Mouse (Mus musculus) hindbrain, embryonic 11.5 days (tissue): Measurements from ENCODE around the gene Hpn. TPM values are rescaled to one million over a fixed set of nuclear protein-coding genes. Genes with fewer than 3 reads are reported as not detected.

Experiments
- ATAC-seq: fragments of 200-750 bp; cut with Nextera tagmentation; 2 replicates; pipeline ENCODE4 v1.8.0; 2017; ENCODE audit warnings: mild to moderate bottlenecking, moderate TSS enrichment, moderate library complexity; ENCODE audit not compliant: low FRiP score
- DNase-seq: peaks from one replicate; pipeline ENCODE4 v3.0.0-alpha.2; 2015; ENCODE audit warnings: low spot score
- H3K27ac ChIP-seq: fragments of 300-500 bp; sonication (generic); 2 replicates; pipeline ENCODE4 v1.5.1; 2014; ENCODE audit warnings: mild to moderate bottlenecking, low read depth, low read length
- H3K27me3 ChIP-seq: fragments of 300-500 bp; sonication (generic); 2 replicates; pipeline ENCODE4 v1.6.1; 2014; ENCODE audit warnings: mild to moderate bottlenecking, low read length, moderate library complexity, mixed read lengths; ENCODE audit not compliant: control insufficient read depth, insufficient read depth
- H3K36me3 ChIP-seq: fragments of 300-500 bp; sonication (generic); 2 replicates; pipeline ENCODE4 v1.6.1; 2014; ENCODE audit warnings: mild to moderate bottlenecking, low read length, moderate library complexity, mixed read lengths; ENCODE audit not compliant: control insufficient read depth, insufficient read depth
- H3K4me1 ChIP-seq: fragments of 300-500 bp; sonication (generic); replicated peaks from 2 replicates; pipeline ENCODE4 v1.6.1; 2014; ENCODE audit warnings: low read length, mixed read lengths; ENCODE audit not compliant: control insufficient read depth, insufficient read depth
- H3K4me2 ChIP-seq: fragments of 300-500 bp; sonication (generic); replicated peaks from 2 replicates; pipeline ENCODE4 v1.6.1; 2014; ENCODE audit warnings: mild to moderate bottlenecking, low read depth, low read length
- H3K4me3 ChIP-seq: fragments of 300-500 bp; sonication (generic); 2 replicates; pipeline ENCODE4 v1.5.1; 2014; ENCODE audit warnings: low read depth, low read length
- H3K9ac ChIP-seq: fragments of 300-500 bp; sonication (generic); 2 replicates; pipeline ENCODE4 v1.6.1; 2014; ENCODE audit warnings: low read depth, low read length
- H3K9me3 ChIP-seq: fragments of 300-500 bp; sonication (generic); 2 replicates; pipeline ENCODE4 v1.6.1; 2016; ENCODE audit warnings: low read length; ENCODE audit not compliant: control insufficient read depth
- WGBS: fragments of 180-500 bp; shearing (Covaris S2); extraction: QIAGEN DNeasy Blood & Tissue Kit; methylation state at CpG from one replicate; pipeline ENCODE4 v1.1.7; 2014; 5-methylcytosine and 5-hydroxymethylcytosine counted together
- polyA plus RNA-seq: library from polyadenylated mRNA; unstranded; fragments of >200 nt; fragmentation: Nextera tagmentation; extraction: Ambion mirVana; gene quantifications from 2 replicates; pipeline ENCODE4 v1.2.1, GENCODE M21; 2014

Gene Hpn
- polyA plus RNA-seq, 1 experiment from 2014 or later: 0.56 TPM

GRCm38 (mm10) chr7:31054661-31055320 lies 60.3 kb downstream of the Hpn start:
- ATAC-seq (no peak), DNase-seq (no peak)
- no peak overlapping the region for H3K9ac ChIP-seq
- H3K4me1 ChIP-seq: peaks cover 6% of the 10 kb centered on the region
- H3K27me3 ChIP-seq: peaks cover 48% of the 10 kb centered on the region
- no peak overlapping the region for H3K4me3 ChIP-seq
- no peaks in the 10 kb centered on the region for H3K9me3 ChIP-seq
- no peak overlapping the region for H3K4me2 ChIP-seq
- no peaks in the 10 kb centered on the region for H3K36me3 ChIP-seq
- WGBS: 45% methylated on average over 11 of the region's 11 CpGs
- H3K27ac ChIP-seq: no peak overlapping the region

- no peak for DNase-seq
- no peak for ATAC-seq
- Histone ChIP-seq H3K4me2 (no peak overlapping the region), H3K27me3 (peaks cover 53% of the 10 kb centered on the region), H3K9me3 (no peaks in the 10 kb centered on the region), H3K27ac (no peak overlapping the region), H3K9ac (no peak overlapping the region), H3K4me1 (peaks cover 7% of the 10 kb centered on the region), H3K36me3 (no peaks in the 10 kb centered on the region), H3K4me3 (no peak overlapping the region)
- WGBS: 31% methylated on average over 10 of the region's 10 CpGs
These were observed 61.1 kb downstream of the Hpn start for GRCm38 (mm10) chr7:31053882-31054447.

GRCm38 (mm10) chr7:31052636-31053434 lies 62.3 kb downstream of the Hpn start:
- H3K4me3 ChIP-seq: peak overlapping the region; percentile 14
- H3K4me2 ChIP-seq: peak overlapping the region; percentile 26
- 2% methylated on average over 28 of the region's 34 CpGs for WGBS
- peaks cover 7% of the 10 kb centered on the region for H3K4me1 ChIP-seq
- ATAC-seq: peak; percentile 26
- no peaks in the 10 kb centered on the region for H3K36me3 ChIP-seq
- DNase-seq: peak; percentile 56
- 0 out of 2 replicates have a peak overlapping the region, but pooled peaks have one; percentile 31 for H3K9ac ChIP-seq
- peaks cover 53% of the 10 kb centered on the region for H3K27me3 ChIP-seq
- H3K27ac ChIP-seq: no peak overlapping the region
- no peaks in the 10 kb centered on the region for H3K9me3 ChIP-seq

GRCm38 (mm10) chr7:31052251-31052635 lies 62.8 kb downstream of the Hpn start:
- WGBS: 2% methylated on average over 22 of the region's 22 CpGs

GRCm38 (mm10) chr7:31051321-31052021 lies 63.6 kb downstream of the Hpn start, which contains the start of gene Fxyd7:
Gene Fxyd7 (minus strand): TSS chr7:31051467.
- H3K4me3 ChIP-seq: peak within 1 kb of the TSS; percentile 23
- peak within 1 kb of the TSS; percentile 31; the same call in 1 of the 2 replicates for H3K9ac ChIP-seq
- H3K4me1 ChIP-seq: peaks cover 7% of the 10 kb centered on the region
- no peaks in the 10 kb centered on the region for H3K9me3 ChIP-seq
- H3K27me3 ChIP-seq: peaks cover 53% of the 10 kb centered on the region
- DNase-seq (no peak), ATAC-seq (no peak)
- no peaks in the 10 kb centered on the region for H3K36me3 ChIP-seq
- peak within 1 kb of the TSS; percentile 29 for H3K4me2 ChIP-seq
- no peak within 1 kb of the TSS for H3K27ac ChIP-seq
- WGBS: 2% methylated on average over 26 of the region's 28 CpGs

More at GRCm38 (mm10) chr7:31052251-31052635, 62.8 kb downstream of the Hpn start:
- no peaks in the 10 kb centered on the region for H3K36me3 ChIP-seq
- H3K4me3 ChIP-seq: peak overlapping the region; percentile 14
- no peak for ATAC-seq
- peak overlapping the region; percentile 31; the same call in 1 of the 2 replicates for H3K9ac ChIP-seq
- H3K4me2 ChIP-seq: peak overlapping the region; percentile 26
- H3K27me3 ChIP-seq: peaks cover 53% of the 10 kb centered on the region
- H3K9me3 ChIP-seq: no peaks in the 10 kb centered on the region
- peak; percentile 26 for DNase-seq
- H3K27ac ChIP-seq: no peak overlapping the region
- H3K4me1 ChIP-seq: peaks cover 7% of the 10 kb centered on the region

GRCm38 (mm10) chr7:31050921-31051320 lies 64.2 kb downstream of the Hpn start:
- WGBS: 4% methylated on average over 9 of the region's 9 CpGs
- H3K9ac ChIP-seq: no peak overlapping the region
- H3K4me1 ChIP-seq: peaks cover 7% of the 10 kb centered on the region
- H3K4me2 ChIP-seq: peak overlapping the region; percentile 20; the same call in 1 of the 2 replicates
- H3K27me3 ChIP-seq: peaks cover 53% of the 10 kb centered on the region
- H3K4me3 ChIP-seq: no peak overlapping the region
- peak; percentile 49 for DNase-seq
- ATAC-seq: no peak
- no peaks in the 10 kb centered on the region for H3K36me3 ChIP-seq
- H3K27ac ChIP-seq: no peak overlapping the region
- no peaks in the 10 kb centered on the region for H3K9me3 ChIP-seq

GRCm38 (mm10) chr7:31050487-31050886 lies 64.6 kb downstream of the Hpn start:
- H3K9me3 ChIP-seq: no peaks in the 10 kb centered on the region
- WGBS: 5% methylated on average over 6 of the region's 6 CpGs
- H3K27ac ChIP-seq: no peak overlapping the region
- peaks cover 53% of the 10 kb centered on the region for H3K27me3 ChIP-seq
- H3K4me1 ChIP-seq: peaks cover 7% of the 10 kb centered on the region
- DNase-seq (no peak), ATAC-seq (no peak)
- H3K36me3 ChIP-seq: no peaks in the 10 kb centered on the region
- peak overlapping the region; percentile 23 for H3K4me3 ChIP-seq
- H3K9ac ChIP-seq: no peak overlapping the region
- peak overlapping the region; percentile 29 for H3K4me2 ChIP-seq

- peak; percentile 30 for DNase-seq
- Histone ChIP-seq H3K36me3 (no peaks in the 10 kb centered on the region), H3K9me3 (no peaks in the 10 kb centered on the region), H3K9ac (no peak overlapping the region), H3K27me3 (peaks cover 53% of the 10 kb centered on the region), H3K4me2 (peak overlapping the region; percentile 29), H3K27ac (no peak overlapping the region), H3K4me3 (peak overlapping the region; percentile 23), H3K4me1 (peaks cover 7% of the 10 kb centered on the region)
- ATAC-seq: peak; percentile 66
- 3% methylated on average over 12 of the region's 15 CpGs for WGBS
These were observed 65.2 kb downstream of the Hpn start for GRCm38 (mm10) chr7:31049846-31050281.
